Mouse (Mus musculus) stomach, postnatal 0 days (tissue): ENCODE results near the gene Arl16.

Source experiments
- CTCF ChIP-seq: IDR thresholded peaks from 2 replicates; pipeline ENCODE4 v1.5.1; 2016; ENCODE audit warnings: antibody characterized with exemption, low read depth, mild to moderate bottlenecking, moderate library complexity
- EP300 ChIP-seq: optimal IDR thresholded peaks from 2 replicates; pipeline ENCODE3; 2016; ENCODE audit warnings: antibody characterized with exemption

DNA sequence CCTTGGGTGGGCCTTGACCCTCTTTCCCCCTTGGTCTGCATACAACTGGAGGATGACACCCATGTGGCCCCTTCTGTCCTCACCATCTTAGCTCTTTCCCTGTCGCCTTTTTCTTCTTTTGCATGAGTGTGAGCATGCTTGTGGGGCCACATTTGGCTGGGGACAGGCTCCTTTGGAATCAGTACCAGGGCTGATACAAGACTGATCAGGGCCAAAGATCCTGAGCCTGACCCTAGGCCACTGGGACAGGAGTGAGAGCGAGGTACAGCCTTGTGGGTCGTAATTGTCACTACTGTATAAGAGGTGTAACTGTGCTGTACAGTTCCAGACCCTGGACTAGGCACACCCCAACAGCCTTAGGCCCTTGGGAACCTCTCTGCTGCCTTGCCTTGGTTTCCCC lies 26.5 kb upstream of the Arl16 start:
- no peak for TF ChIP-seq CTCF
- TF ChIP-seq EP300 = no peak
